Mouse (Mus musculus): ENCODE results near the gene Ncf1.
A peak's percentile ranks its signal among the peaks of the same experiment; 100 is the strongest.

Gene Ncf1

GRCm38 (mm10) chr5:134244890-134245289 is 15.5 kb upstream of the Ncf1 start:
- DNase-seq (ENCODE audit: low read depth, low spot score), result no peak

GRCm38 (mm10) chr5:134243661-134244436 is 14.4 kb upstream of the Ncf1 start:
- peak; percentile 64 for DNase-seq (ENCODE audit: low read depth, low spot score)

- no peak for DNase-seq (ENCODE audit: low read depth, low spot score)
These were observed 12.4 kb upstream of the Ncf1 start for GRCm38 (mm10) chr5:134241831-134242230.

- DNase-seq (ENCODE audit: low read depth, low spot score), result peak; percentile 78
These were observed 8.7 kb upstream of the Ncf1 start for GRCm38 (mm10) chr5:134237936-134238760.

GRCm38 (mm10) chr5:134237508-134237907 is 8.1 kb upstream of the Ncf1 start:
- no peak for DNase-seq (ENCODE audit: low read depth, low spot score)

- no peak for DNase-seq (ENCODE audit: low read depth, low spot score)
These were observed 7.4 kb upstream of the Ncf1 start for GRCm38 (mm10) chr5:134236796-134237195.

GRCm38 (mm10) chr5:134236241-134236640 is 6.8 kb upstream of the Ncf1 start:
- DNase-seq (ENCODE audit: low read depth, low spot score), result no peak

- DNase-seq (ENCODE audit: low read depth, low spot score), result no peak
These were observed 5.7 kb upstream of the Ncf1 start for GRCm38 (mm10) chr5:134235111-134235510.

- DNase-seq (ENCODE audit: low read depth, low spot score), result no peak
These were observed 4.8 kb upstream of the Ncf1 start for GRCm38 (mm10) chr5:134234205-134234604.

- DNase-seq (ENCODE audit: low read depth, low spot score), result no peak
These were observed 3.8 kb upstream of the Ncf1 start for GRCm38 (mm10) chr5:134233244-134233651.

GRCm38 (mm10) chr5:134232568-134232967 is 3.1 kb upstream of the Ncf1 start:
- no peak for DNase-seq (ENCODE audit: low read depth, low spot score)

- no peak for DNase-seq (ENCODE audit: low read depth, low spot score)
These were observed 2.7 kb upstream of the Ncf1 start for GRCm38 (mm10) chr5:134232111-134232510.

- DNase-seq (ENCODE audit: low read depth, low spot score), result no peak
These were observed 2.0 kb upstream of the Ncf1 start for GRCm38 (mm10) chr5:134231376-134231775.

- no peak for DNase-seq (ENCODE audit: low read depth, low spot score)
These were observed 1.2 kb downstream of the Ncf1 start for GRCm38 (mm10) chr5:134228249-134228638.

GRCm38 (mm10) chr5:134227574-134228248 is 1.7 kb downstream of the Ncf1 start:
- peak; percentile 68 for DNase-seq (ENCODE audit: low read depth, low spot score)

- DNase-seq (ENCODE audit: low read depth, low spot score), result no peak
These were observed 2.5 kb downstream of the Ncf1 start for GRCm38 (mm10) chr5:134226946-134227345.

- no peak for DNase-seq (ENCODE audit: low read depth, low spot score)
These were observed 4.1 kb downstream of the Ncf1 start for GRCm38 (mm10) chr5:134225110-134225901.

GRCm38 (mm10) chr5:134221708-134222150 is 7.7 kb downstream of the Ncf1 start:
- DNase-seq (ENCODE audit: low read depth, low spot score), result no peak

- no peak for DNase-seq (ENCODE audit: low read depth, low spot score)
These were observed 8.1 kb downstream of the Ncf1 start for GRCm38 (mm10) chr5:134221278-134221677.

GRCm38 (mm10) chr5:134217900-134218299 is 11.5 kb downstream of the Ncf1 start:
- no peak for DNase-seq (ENCODE audit: low read depth, low spot score)

Measured in R1 (cell line).